Mouse (Mus musculus): ENCODE results near the gene Ehmt1.
A peak's percentile ranks its signal among the peaks of the same experiment; 100 is the strongest.

GRCm38 (mm10) chr2:24902999-24903398, 16.4 kb downstream of the Ehmt1 start:
- TF ChIP-seq USF1 (IDR thresholded peaks at IDR 0.05; ENCODE audit: low read depth, low read length) (no peak), TAL1 (IDR thresholded peaks at IDR 0.05; ENCODE audit: low read length) (no peak), ZKSCAN1 (IDR thresholded peaks at IDR 0.05; ENCODE audit: low read depth, low read length) (no peak), CTCF (IDR thresholded peaks at IDR 0.05 in 2 of 3, conservative IDR thresholded peaks at IDR 0.05 in 1 of 3; ENCODE audit: control insufficient read depth in 1 of 3, insufficient read depth in 1 of 3, low read depth in 2 of 3, low read length in 3 of 3, poor library complexity in 1 of 3, severe bottlenecking in 1 of 3) (peak in 1 of 3 experiments; percentile 6; a peak in 1 of 6 replicates), POLR2A (IDR thresholded peaks at IDR 0.05; ENCODE audit: control insufficient read depth in 1 of 2, insufficient read depth in 1 of 2, low read depth in 1 of 2, low read length in 2 of 2, poor library complexity in 1 of 2) (no peak), SMC3 (IDR thresholded peaks at IDR 0.05; ENCODE audit: low read depth, low read length) (no peak), TCF12 (IDR thresholded peaks at IDR 0.05; ENCODE audit: low read depth, low read length) (no peak)

All from MEL (cell line).